11 mouse cellular contexts compared by ENCODE assay signal in the genomic region with DNA sequence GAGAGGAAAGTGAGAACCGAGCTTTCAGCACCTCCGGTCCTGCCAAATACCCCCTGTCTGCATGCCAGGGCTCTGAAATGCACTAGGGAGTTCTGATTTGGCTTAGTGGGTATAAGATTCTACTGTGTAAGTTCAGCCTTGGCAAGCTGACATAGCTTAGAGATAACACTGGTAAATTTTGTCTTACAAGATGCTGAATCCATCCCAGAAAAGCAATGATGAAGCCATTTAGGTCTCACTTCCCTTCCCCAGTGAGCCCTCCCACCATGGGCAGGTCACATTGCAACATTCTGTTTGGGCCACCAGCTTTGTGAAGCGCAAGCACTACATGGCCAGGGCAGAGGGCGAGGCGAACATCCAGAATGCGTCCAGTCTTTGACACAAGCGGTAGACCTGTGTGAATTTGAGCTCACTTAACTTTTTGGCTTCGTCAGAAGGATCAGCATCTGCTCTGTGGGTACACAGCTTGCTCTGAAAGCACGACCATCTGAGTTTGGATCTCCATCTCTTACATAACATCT. TPM values are rescaled to one million over a fixed set of nuclear protein-coding genes. Genes with fewer than 3 reads are reported as not detected.
DNase-seq lines count a peak whose midpoint lies in the region; ATAC-seq and TF ChIP-seq lines count a peak whose summit lies in the region.
"Had no signal": no experiment of that assay in that cellular context is flagged by ENCODE, and none has a peak within 500 bp of the region (broad histone marks: within the 10 kb centered on the region; RNA-seq: fewer than 3 reads in every experiment).

No protein-coding gene starts in this region.

- H3K9me3 ChIP-seq in kidney, embryonic 14.5 days (ENCODE audit: control insufficient read depth, low read length), result no peaks in the 10 kb centered on the region
- H3K9me3 ChIP-seq in forebrain, postnatal 0 days (ENCODE audit: low read length), result no peaks in the 10 kb centered on the region
- H3K9me3 ChIP-seq in lung, embryonic 16.5 days (ENCODE audit: control insufficient read depth, low read length), result no peaks in the 10 kb centered on the region
- no peaks in the 10 kb centered on the region for H3K9me3 ChIP-seq in hindbrain, embryonic 10.5 days

- no peak overlapping the region for H3K27ac ChIP-seq in kidney, embryonic 14.5 days (ENCODE audit: low read depth, low read length)
- H3K27ac ChIP-seq in forebrain, postnatal 0 days (ENCODE audit: low read depth, low read length), result no peak overlapping the region
- no peak overlapping the region for H3K27ac ChIP-seq in lung, embryonic 16.5 days (ENCODE audit: low read length)
- H3K27ac ChIP-seq in hindbrain, embryonic 10.5 days, result no peak overlapping the region

- DNase-seq in adrenal gland, adult 2 months, result peak; percentile 34
- DNase-seq in adrenal gland, postnatal 4 days (ENCODE audit: low spot score in 2 of 2), result no peak
- DNase-seq in kidney, postnatal 25 days, result peak; percentile 18 to 60
- DNase-seq in forebrain, postnatal 0 days, result peak; percentile 77
- DNase-seq in testis, postnatal 10 days (ENCODE audit: low spot score), result no peak
- no peak for DNase-seq in hindbrain, embryonic 10.5 days (ENCODE audit: low spot score)
- DNase-seq: embryo, embryonic 11 days had no signal

- H3K27me3 ChIP-seq in kidney, embryonic 14.5 days (ENCODE audit: control insufficient read depth, insufficient read depth, low read length), result no peaks in the 10 kb centered on the region
- no peaks in the 10 kb centered on the region for H3K27me3 ChIP-seq in forebrain, postnatal 0 days (ENCODE audit: insufficient read depth, low read length)
- no peaks in the 10 kb centered on the region for H3K27me3 ChIP-seq in lung, embryonic 16.5 days (ENCODE audit: control insufficient read depth, insufficient read depth, low read depth, low read length)
- no peaks in the 10 kb centered on the region for H3K27me3 ChIP-seq in hindbrain, embryonic 10.5 days (ENCODE audit: insufficient read depth, poor library complexity, severe bottlenecking)
- H3K27me3 ChIP-seq: Patski had no signal

- WGBS in kidney, embryonic 14.5 days, result 86% methylated on average over 9 of the region's 9 CpGs
- 71% methylated on average over 9 of the region's 9 CpGs for WGBS in forebrain, postnatal 0 days
- WGBS in lung, embryonic 16.5 days, result 75% methylated on average over 9 of the region's 9 CpGs
- 92% methylated on average over 9 of the region's 9 CpGs for WGBS in hindbrain, embryonic 10.5 days

- no peaks in the 10 kb centered on the region for H3K4me1 ChIP-seq in kidney, embryonic 14.5 days (ENCODE audit: control insufficient read depth, insufficient read depth, low read length)
- H3K4me1 ChIP-seq in forebrain, postnatal 0 days (ENCODE audit: insufficient read depth), result 0 out of 2 replicates have a peak, but pooled peaks cover 10% of the 10 kb centered on the region
- H3K4me1 ChIP-seq in lung, embryonic 16.5 days (replicated peaks; ENCODE audit: control insufficient read depth, insufficient read depth, low read length), result no peaks in the 10 kb centered on the region
- H3K4me1 ChIP-seq in hindbrain, embryonic 10.5 days (replicated peaks), result peaks cover 27% of the 10 kb centered on the region

- no peak for TF ChIP-seq CTCF in forebrain, postnatal 0 days (IDR thresholded peaks at IDR 0.05; ENCODE audit: low read depth)

- H3K4me2 ChIP-seq in kidney, embryonic 14.5 days (replicated peaks; ENCODE audit: low read depth, low read length), result no peak overlapping the region
- no peak overlapping the region for H3K4me2 ChIP-seq in forebrain, postnatal 0 days (ENCODE audit: low read depth)
- H3K4me2 ChIP-seq in lung, embryonic 16.5 days (ENCODE audit: low read depth, low read length), result no peak overlapping the region

- ATAC-seq in kidney, embryonic 14.5 days (ENCODE audit: low FRiP score, low TSS enrichment), result no peak
- ATAC-seq in forebrain, postnatal 0 days, result peak; percentile 68
- peak; percentile 64 for ATAC-seq in lung, embryonic 16.5 days (ENCODE audit: low read depth)
- ATAC-seq: Patski had no signal

- H3K36me3 ChIP-seq in kidney, embryonic 14.5 days (ENCODE audit: control insufficient read depth, insufficient read depth, low read length), result no peaks in the 10 kb centered on the region
- H3K36me3 ChIP-seq in forebrain, postnatal 0 days (ENCODE audit: insufficient read depth), result peaks cover 2% of the 10 kb centered on the region; the same call in 1 of the 2 replicates
- no peaks in the 10 kb centered on the region for H3K36me3 ChIP-seq in lung, embryonic 16.5 days (ENCODE audit: control insufficient read depth, insufficient read depth, low read length)
- H3K36me3 ChIP-seq in hindbrain, embryonic 10.5 days, result no peaks in the 10 kb centered on the region

- H3K9ac ChIP-seq in kidney, embryonic 14.5 days (ENCODE audit: low read depth, low read length), result no peak overlapping the region
- H3K9ac ChIP-seq in forebrain, postnatal 0 days, result no peak overlapping the region
- no peak overlapping the region for H3K9ac ChIP-seq in lung, embryonic 16.5 days (ENCODE audit: low read length)

- H3K4me3 ChIP-seq in kidney, embryonic 14.5 days (ENCODE audit: low read length), result no peak overlapping the region
- no peak overlapping the region for H3K4me3 ChIP-seq in forebrain, postnatal 0 days (ENCODE audit: low read depth, low read length)
- no peak overlapping the region for H3K4me3 ChIP-seq in lung, embryonic 16.5 days (ENCODE audit: low read length)
- no peak overlapping the region for H3K4me3 ChIP-seq in hindbrain, embryonic 10.5 days

RNA-seq across cellular contexts. Expression of a gene that starts 23.1 kb away (rescaled TPM):
- 10 to 100 TPM; 26.0 to 34.5 TPM for total RNA-seq in adrenal gland, adult 2 months (2021)
- polyA plus RNA-seq in adrenal gland, adult 2 months (2012; rRNA removed), result 7.4 and 15.8 TPM in 2 replicates
- 10 to 100 TPM; 48.1 to 50.8 TPM for total RNA-seq in adrenal gland, postnatal 4 days (2021)
- 0.44 and 1.1 TPM in 2 replicates for polyA plus RNA-seq in kidney, embryonic 14.5 days (2014; fragmentation: Nextera tagmentation; extraction: Ambion mirVana)
- total RNA-seq in forebrain, postnatal 0 days (2014; rRNA removed), result 89.2 and 152 TPM in 2 replicates
- 153 and 257 TPM in 2 replicates for polyA plus RNA-seq in forebrain, postnatal 0 days (2015; fragmentation: Nextera tagmentation; extraction: Ambion mirVana)
- polyA plus RNA-seq in lung, embryonic 16.5 days (2015; fragmentation: Nextera tagmentation; extraction: Ambion mirVana), result 1.7 and 2.6 TPM in 2 replicates
- polyA plus RNA-seq in hindbrain, embryonic 10.5 days (2016; fragmentation: Nextera tagmentation; extraction: Ambion mirVana), result 7.5 and 20.1 TPM in 2 replicates
- total RNA-seq: hematopoietic stem cell, adult 5-6 weeks had no signal
- polyA plus RNA-seq: Patski had no signal

Comparison
In these comparisons a context has a peak if more than half of its experiments do, and no peak if none do; other contexts are left out.
1. DNase-seq: peak in adrenal gland, adult 2 months (single experiment), kidney, postnatal 25 days (2 of 2) and forebrain, postnatal 0 days (single experiment); none in adrenal gland, postnatal 4 days (0 of 2), testis, postnatal 10 days (single experiment) and hindbrain, embryonic 10.5 days (single experiment).